Mouse (Mus musculus) bone marrow, adult 2 months (tissue): ENCODE measurements around the gene B3gntl1.

Experiments
- CTCF ChIP-seq: fragments of 200-500 bp; IDR thresholded peaks from 2 replicates; pipeline ENCODE4 v1.5.1; 2011; ENCODE audit warnings: low read length, control low read depth; ENCODE audit not compliant: control insufficient read depth, insufficient read depth
- POLR2A ChIP-seq: fragments of 200-500 bp; IDR thresholded peaks from 2 replicates; pipeline ENCODE4 v1.6.1; 2011; ENCODE audit warnings: low read depth, mild to moderate bottlenecking, control low read depth, low read length, borderline replicate concordance; ENCODE audit not compliant: control insufficient read depth

DNA sequence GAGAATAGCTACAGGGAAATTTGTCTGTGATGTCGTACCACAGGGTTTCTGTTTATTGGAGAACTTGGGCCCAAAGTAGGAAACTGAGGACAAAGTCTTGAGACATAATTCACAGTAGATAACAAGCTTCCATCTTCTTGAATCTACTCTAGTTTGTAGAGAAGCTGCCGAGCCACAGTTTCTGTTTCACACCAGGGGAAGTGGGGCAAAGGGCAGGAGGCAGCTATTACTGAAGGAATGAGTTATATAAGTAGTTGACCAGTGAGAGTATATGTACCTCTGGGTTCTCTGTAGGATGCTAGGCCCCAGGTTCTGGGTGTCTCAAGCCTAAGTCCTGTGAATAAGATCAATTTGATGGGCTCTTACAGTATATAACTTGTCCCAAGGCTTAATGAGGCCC is 40.6 kb upstream of the B3gntl1 start:
- TF ChIP-seq CTCF (no peak), POLR2A (no peak)
